Mouse (Mus musculus): ENCODE measurements around the gene Gnas. TPM values are rescaled to one million over a fixed set of nuclear protein-coding genes. Genes with fewer than 3 reads are reported as not detected.

Gnas gene
- polyA plus RNA-seq, 1 experiment = 1,078 TPM

DNA sequence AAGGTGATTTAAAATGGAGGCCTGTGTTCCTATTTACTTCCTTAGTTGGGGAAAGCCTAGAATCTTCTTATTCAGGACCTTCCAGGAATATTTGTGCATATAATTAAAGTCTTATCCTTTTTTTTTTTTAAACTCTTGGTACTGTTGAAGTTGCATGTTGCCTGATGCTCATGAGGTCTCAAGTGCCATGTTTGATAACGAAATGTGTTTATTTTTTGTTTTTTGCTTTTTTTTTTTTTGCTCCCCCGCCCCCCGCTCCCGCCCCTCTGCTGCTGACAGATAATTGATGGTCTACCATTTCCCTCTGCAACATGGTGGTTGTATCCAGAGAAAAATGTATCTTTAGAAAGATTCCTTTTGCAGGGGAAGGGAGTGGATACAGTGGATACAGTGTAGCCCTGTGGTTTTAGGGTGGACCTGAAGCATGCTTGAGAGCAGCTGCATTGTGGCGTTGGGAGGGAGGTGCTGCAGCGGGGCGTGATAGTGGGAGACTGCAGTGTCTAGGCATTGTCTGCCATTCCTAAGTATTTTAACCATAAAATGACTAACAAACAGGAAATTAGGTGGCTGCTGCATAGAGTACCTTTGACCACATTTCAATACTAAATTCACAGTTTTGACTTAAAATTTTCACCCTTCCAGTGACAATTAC lies 49.2 kb downstream of the Gnas start:
- no peaks in the 10 kb centered on the region for H3K27me3 ChIP-seq (ENCODE audit: control insufficient read depth, insufficient read depth, insufficient read length)
- no peak overlapping the region for H3ac ChIP-seq (ENCODE audit: control insufficient read depth, insufficient read length, low read depth)
- H3K4me3 ChIP-seq (ENCODE audit: insufficient read depth, poor library complexity, severe bottlenecking) = no peak overlapping the region
- peaks cover 37% of the 10 kb centered on the region for H3K36me3 ChIP-seq (ENCODE audit: control insufficient read depth, insufficient read depth)
- peaks cover 78% of the 10 kb centered on the region for H3K79me3 ChIP-seq (ENCODE audit: low read depth)
- peaks cover 92% of the 10 kb centered on the region for H3K79me2 ChIP-seq (ENCODE audit: control insufficient read depth, insufficient read depth)
- no peak for TF ChIP-seq USF1 (IDR thresholded peaks at IDR 0.05; ENCODE audit: low read depth)
- TF ChIP-seq CEBPB (IDR thresholded peaks at IDR 0.05; ENCODE audit: low read depth) = no peak
- no peak for TF ChIP-seq CTCF (IDR thresholded peaks at IDR 0.05; ENCODE audit: control insufficient read depth, insufficient read depth, insufficient read length)
- TF ChIP-seq MAX (IDR thresholded peaks at IDR 0.05) = peak; percentile 38
- peak; percentile 88 for TF ChIP-seq MYOD1 (IDR thresholded peaks at IDR 0.05; ENCODE audit: control insufficient read depth, insufficient read length, low read depth)

DNA sequence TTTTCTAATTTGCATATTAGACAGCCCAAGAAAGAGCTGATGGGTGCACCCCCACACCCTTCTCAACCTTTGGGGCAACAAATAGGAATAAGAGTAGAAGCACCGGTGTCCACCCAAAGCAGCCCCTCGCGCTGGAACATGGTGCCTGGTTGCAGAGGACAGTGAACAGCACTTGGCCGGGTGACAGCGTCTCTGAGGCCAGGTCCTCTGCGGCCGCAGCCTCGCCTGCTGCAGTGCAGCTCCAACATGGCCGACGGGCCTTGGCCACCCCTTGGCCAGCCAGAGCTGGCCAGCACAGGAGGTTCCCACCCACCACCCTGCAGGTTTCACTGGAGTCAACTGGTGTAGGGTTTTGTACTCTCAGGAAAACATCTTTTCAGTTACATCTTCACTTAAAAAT lies 50.3 kb downstream of the Gnas start:
- TF ChIP-seq CEBPB (IDR thresholded peaks at IDR 0.05; ENCODE audit: low read depth) (no peak), MAX (IDR thresholded peaks at IDR 0.05) (no peak), USF1 (IDR thresholded peaks at IDR 0.05; ENCODE audit: low read depth) (no peak), FOSL1 (IDR thresholded peaks at IDR 0.05; ENCODE audit: insufficient read depth, low read length, poor library complexity, severe bottlenecking) (no peak), MYOG (IDR thresholded peaks at IDR 0.05; ENCODE audit: control insufficient read depth, extremely low read depth, insufficient read length) (no peak), MYOD1 (IDR thresholded peaks at IDR 0.05; ENCODE audit: control insufficient read depth, insufficient read length, low read depth) (no peak), CTCF (IDR thresholded peaks at IDR 0.05; ENCODE audit: control insufficient read depth, insufficient read depth, insufficient read length) (no peak)
- no peaks in the 10 kb centered on the region for H3K27me3 ChIP-seq (ENCODE audit: control insufficient read depth, insufficient read depth, insufficient read length)
- H3K79me2 ChIP-seq (ENCODE audit: control insufficient read depth, insufficient read depth) = peaks cover 95% of the 10 kb centered on the region
- peaks cover 45% of the 10 kb centered on the region for H3K36me3 ChIP-seq (ENCODE audit: control insufficient read depth, insufficient read depth)
- H3K79me3 ChIP-seq (ENCODE audit: low read depth) = peaks cover 89% of the 10 kb centered on the region
- H3ac ChIP-seq (ENCODE audit: control insufficient read depth, insufficient read length, low read depth) = peak overlapping the region; percentile 4
- no peak overlapping the region for H3K4me3 ChIP-seq (ENCODE audit: insufficient read depth, poor library complexity, severe bottlenecking)

DNA sequence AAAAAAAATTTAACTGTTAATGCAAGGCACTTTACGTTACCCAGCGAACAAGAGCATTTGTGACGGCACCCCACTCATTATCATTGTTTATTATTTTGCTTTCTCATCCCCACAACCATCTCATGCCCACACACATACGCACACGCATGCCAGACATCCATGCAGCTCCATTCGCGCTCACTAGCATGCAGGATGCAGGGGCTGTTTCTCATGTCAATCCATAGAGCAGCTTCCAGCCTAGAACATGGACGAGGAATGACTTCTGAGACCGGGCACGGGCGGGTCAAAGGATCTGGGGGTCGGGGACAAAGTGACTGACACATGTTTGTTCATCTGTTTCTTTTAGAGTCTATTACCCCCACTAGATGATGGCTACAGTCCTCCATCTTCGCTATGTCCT lies 53.2 kb downstream of the Gnas start:
- H3K79me3 ChIP-seq (ENCODE audit: low read depth) = peaks cover 100% of the 10 kb centered on the region
- no peaks in the 10 kb centered on the region for H3K27me3 ChIP-seq (ENCODE audit: control insufficient read depth, insufficient read depth, insufficient read length)
- no peak overlapping the region for H3K4me3 ChIP-seq (ENCODE audit: insufficient read depth, poor library complexity, severe bottlenecking)
- no peak for TF ChIP-seq CTCF (IDR thresholded peaks at IDR 0.05; ENCODE audit: control insufficient read depth, insufficient read depth, insufficient read length)
- no peak for TF ChIP-seq MYOG (IDR thresholded peaks at IDR 0.05; ENCODE audit: control insufficient read depth, extremely low read depth, insufficient read length)
- no peak for TF ChIP-seq MYOD1 (IDR thresholded peaks at IDR 0.05; ENCODE audit: control insufficient read depth, insufficient read length, low read depth)
- TF ChIP-seq MAX (IDR thresholded peaks at IDR 0.05) = no peak
- no peak for TF ChIP-seq CEBPB (IDR thresholded peaks at IDR 0.05; ENCODE audit: low read depth)
- TF ChIP-seq FOSL1 (IDR thresholded peaks at IDR 0.05; ENCODE audit: insufficient read depth, low read length, poor library complexity, severe bottlenecking) = no peak
- no peak for TF ChIP-seq USF1 (IDR thresholded peaks at IDR 0.05; ENCODE audit: low read depth)
- H3K79me2 ChIP-seq (ENCODE audit: control insufficient read depth, insufficient read depth) = peaks cover 100% of the 10 kb centered on the region
- H3ac ChIP-seq (ENCODE audit: control insufficient read depth, insufficient read length, low read depth) = no peak overlapping the region
- peaks cover 61% of the 10 kb centered on the region for H3K36me3 ChIP-seq (ENCODE audit: control insufficient read depth, insufficient read depth)

GRCm38 (mm10) chr2:174339701-174340100 lies 55.6 kb downstream of the Gnas start:
- peaks cover 96% of the 10 kb centered on the region for H3K79me3 ChIP-seq (ENCODE audit: low read depth)
- no peak for TF ChIP-seq USF1 (IDR thresholded peaks at IDR 0.05; ENCODE audit: low read depth)
- no peak for TF ChIP-seq FOSL1 (IDR thresholded peaks at IDR 0.05; ENCODE audit: insufficient read depth, low read length, poor library complexity, severe bottlenecking)
- no peak for TF ChIP-seq MYOG (IDR thresholded peaks at IDR 0.05; ENCODE audit: control insufficient read depth, extremely low read depth, insufficient read length)
- TF ChIP-seq CEBPB (IDR thresholded peaks at IDR 0.05; ENCODE audit: low read depth) = no peak
- TF ChIP-seq MAX (IDR thresholded peaks at IDR 0.05) = no peak
- no peak for TF ChIP-seq CTCF (IDR thresholded peaks at IDR 0.05; ENCODE audit: control insufficient read depth, insufficient read depth, insufficient read length)
- no peak for TF ChIP-seq MYOD1 (IDR thresholded peaks at IDR 0.05; ENCODE audit: control insufficient read depth, insufficient read length, low read depth)
- no peak overlapping the region for H3ac ChIP-seq (ENCODE audit: control insufficient read depth, insufficient read length, low read depth)
- H3K27me3 ChIP-seq (ENCODE audit: control insufficient read depth, insufficient read depth, insufficient read length) = no peaks in the 10 kb centered on the region
- H3K79me2 ChIP-seq (ENCODE audit: control insufficient read depth, insufficient read depth) = peaks cover 100% of the 10 kb centered on the region
- peaks cover 69% of the 10 kb centered on the region for H3K36me3 ChIP-seq (ENCODE audit: control insufficient read depth, insufficient read depth)
- H3K4me3 ChIP-seq (ENCODE audit: insufficient read depth, poor library complexity, severe bottlenecking) = no peak overlapping the region

GRCm38 (mm10) chr2:174340229-174340892 lies 56.2 kb downstream of the Gnas start:
- H3K36me3 ChIP-seq (ENCODE audit: control insufficient read depth, insufficient read depth) = peaks cover 69% of the 10 kb centered on the region
- H3K79me2 ChIP-seq (ENCODE audit: control insufficient read depth, insufficient read depth) = peaks cover 100% of the 10 kb centered on the region
- H3K79me3 ChIP-seq (ENCODE audit: low read depth) = peaks cover 95% of the 10 kb centered on the region
- H3K27me3 ChIP-seq (ENCODE audit: control insufficient read depth, insufficient read depth, insufficient read length) = no peaks in the 10 kb centered on the region
- H3ac ChIP-seq (ENCODE audit: control insufficient read depth, insufficient read length, low read depth) = no peak overlapping the region
- no peak overlapping the region for H3K4me3 ChIP-seq (ENCODE audit: insufficient read depth, poor library complexity, severe bottlenecking)
- TF ChIP-seq MAX (IDR thresholded peaks at IDR 0.05) (no peak), CTCF (IDR thresholded peaks at IDR 0.05; ENCODE audit: control insufficient read depth, insufficient read depth, insufficient read length) (no peak), CEBPB (IDR thresholded peaks at IDR 0.05; ENCODE audit: low read depth) (no peak), MYOD1 (IDR thresholded peaks at IDR 0.05; ENCODE audit: control insufficient read depth, insufficient read length, low read depth) (no peak), MYOG (IDR thresholded peaks at IDR 0.05; ENCODE audit: control insufficient read depth, extremely low read depth, insufficient read length) (no peak), USF1 (IDR thresholded peaks at IDR 0.05; ENCODE audit: low read depth) (no peak), FOSL1 (IDR thresholded peaks at IDR 0.05; ENCODE audit: insufficient read depth, low read length, poor library complexity, severe bottlenecking) (no peak)
